Mouse (Mus musculus) left cerebral cortex, adult 2 months (tissue): ENCODE results near the gene Gm17581. TPM values are rescaled to one million over a fixed set of nuclear protein-coding genes. Genes with fewer than 3 reads are reported as not detected.
"Not testable (repeated sequence)": the region's sequence is repeated elsewhere in the genome, so short reads cannot be mapped to it uniquely, and the experiment has no call there.

ENCODE experiments used
- DNase-seq, 2 experiments: peaks; one replicate each; pipeline ENCODE4 v3.0.0; 2021 to 2022; ENCODE audit warnings: low spot score in 2 of 2, mixed read lengths in 1 of 2; ENCODE audit errors: extremely low spot score in 1 of 2
- H3K27ac ChIP-seq: fragments of 200-600 bp; 2 replicates; pipeline ENCODE4 v1.8.1; 2022
- H3K4me3 ChIP-seq: fragments of 200-600 bp; 2 replicates; pipeline ENCODE4 v1.8.1; 2022
- CTCF ChIP-seq: fragments of 200-600 bp; IDR thresholded peaks from 2 replicates; pipeline ENCODE4 v1.8.1; 2022; ENCODE audit warnings: antibody characterized with exemption, mild to moderate bottlenecking, moderate library complexity
- intact Hi-C: fragments of 180-260 bp; cut with DNase I; formaldehyde crosslinking; loops from one replicate; pipeline ENCODE4 v1.15.1; 2025
- total RNA-seq, 2 experiments: library from RNA; stranded (reverse); gene quantifications; 2 replicates each; pipeline ENCODE4 v1.2.3; 2021

Gm17581 gene
- total RNA-seq, 2 experiments from 2014 or later, result not detected

- TF ChIP-seq CTCF, result no peak
- peak; percentile 89 to 91 for DNase-seq
- intact Hi-C loops, result loop anchor here (1.0 to 5.0 kb wide), 3 partner anchors 32 to 57 kb away; partner anchors contain the start of gene Trpc4ap
- peak within 1 kb of the TSS; percentile 98 for H3K4me3 ChIP-seq
- H3K27ac ChIP-seq, result peak within 1 kb of the TSS; percentile 82
These were observed 6.5 kb downstream of the Gm17581 start, which contains the start of gene Edem2 for GRCm38 (mm10) chr2:155729158-155729645. TSS of gene Edem2 (minus strand) at chr2:155729475.

GRCm38 (mm10) chr2:155728742-155729141 lies 6.9 kb downstream of the Gm17581 start:
- TF ChIP-seq CTCF, result no peak

GRCm38 (mm10) chr2:155727764-155728395 lies 7.8 kb downstream of the Gm17581 start:
- intact Hi-C loops, result loop anchor here (2.0 to 5.0 kb wide), 2 partner anchors 31 to 56 kb away; no protein-coding TSS in a partner anchor
- Histone ChIP-seq H3K27ac (no peak overlapping the region), H3K4me3 (no peak overlapping the region)
- no peak for DNase-seq
- TF ChIP-seq CTCF, result no peak

More at GRCm38 (mm10) chr2:155728742-155729141, 6.9 kb downstream of the Gm17581 start:
- Histone ChIP-seq H3K27ac (peak overlapping the region; percentile 63), H3K4me3 (peak overlapping the region; percentile 98)
- no peak for DNase-seq
- intact Hi-C loops, result loop anchor here (1.0 to 5.0 kb wide), 3 partner anchors 32 to 56 kb away; partner anchors contain the start of gene Trpc4ap

DNA sequence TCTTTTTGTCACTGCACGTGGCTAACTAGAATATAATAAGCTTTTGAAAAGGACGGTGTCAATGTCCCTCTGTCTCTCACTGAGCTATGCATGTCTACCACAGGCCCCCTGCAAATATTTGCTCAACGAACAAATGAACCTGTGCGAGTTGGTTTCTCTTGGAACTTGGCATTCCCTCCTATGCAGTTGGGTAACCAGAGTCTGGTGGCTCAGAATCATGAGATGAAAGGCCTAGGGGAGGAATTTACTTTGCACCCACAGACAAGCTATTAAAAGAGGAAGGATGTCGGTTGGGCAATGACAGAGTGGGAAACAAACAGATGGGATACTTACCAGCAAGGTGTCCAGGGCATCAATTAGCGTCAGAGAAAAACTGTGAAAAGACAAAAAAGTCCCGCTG lies 9.4 kb downstream of the Gm17581 start:
- no peak overlapping the region for H3K4me3 ChIP-seq
- no peak overlapping the region for H3K27ac ChIP-seq
- no peak for DNase-seq
- intact Hi-C loops, result loop anchor here (5.0 kb wide), 1 partner anchor 54 kb away; no protein-coding TSS in a partner anchor
- no peak for TF ChIP-seq CTCF

DNA sequence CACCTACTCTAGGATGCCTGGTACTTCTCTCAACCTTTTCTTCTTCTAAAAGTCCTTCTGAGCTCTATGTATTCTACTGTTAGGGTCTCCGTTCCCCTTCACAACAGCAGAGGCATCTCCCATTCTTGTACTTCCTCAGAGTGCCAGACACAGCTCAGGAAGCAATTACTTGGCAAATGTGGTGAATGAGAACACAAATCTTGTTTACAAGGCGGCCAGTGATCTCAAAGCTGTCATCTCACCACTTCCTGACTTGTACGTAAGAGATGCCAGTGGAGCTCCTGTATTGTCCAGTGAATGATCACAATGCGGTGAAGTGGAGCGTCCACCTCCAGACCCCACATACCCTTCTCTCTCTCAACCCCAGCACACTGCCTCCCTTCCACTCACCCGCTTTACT lies 11.1 kb downstream of the Gm17581 start:
- no peak overlapping the region for H3K4me3 ChIP-seq
- intact Hi-C loops, result no loop called here
- no peak for DNase-seq
- H3K27ac ChIP-seq, result no peak overlapping the region
- no peak for TF ChIP-seq CTCF

GRCm38 (mm10) chr2:155724036-155724435 lies 11.6 kb downstream of the Gm17581 start:
- Histone ChIP-seq H3K4me3 (no peak overlapping the region), H3K27ac (no peak overlapping the region)
- intact Hi-C loops, result no loop called here
- no peak for DNase-seq
- no peak for TF ChIP-seq CTCF

DNA sequence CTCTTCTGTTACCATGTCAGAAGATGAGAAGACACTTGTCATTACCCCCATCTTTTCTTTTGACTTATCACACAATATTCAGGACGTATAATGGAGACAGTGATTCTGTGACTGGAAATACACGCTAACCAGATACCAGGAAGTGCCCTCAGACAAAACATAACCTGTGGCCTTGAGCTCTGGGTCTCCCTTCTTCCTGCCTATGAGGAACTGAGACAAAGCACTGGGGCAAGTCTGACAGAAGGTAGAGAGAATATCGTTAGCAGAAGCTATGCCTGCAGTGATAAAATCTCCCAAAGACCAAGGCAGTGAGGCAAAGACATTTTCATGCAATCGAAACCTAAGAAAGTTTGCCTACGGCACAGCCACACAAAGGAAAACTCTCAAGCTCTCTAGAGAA lies 15.1 kb downstream of the Gm17581 start:
- TF ChIP-seq CTCF, result no peak
- no peak overlapping the region for H3K4me3 ChIP-seq
- no peak overlapping the region for H3K27ac ChIP-seq
- intact Hi-C loops, result no loop called here
- DNase-seq, result no peak

DNA sequence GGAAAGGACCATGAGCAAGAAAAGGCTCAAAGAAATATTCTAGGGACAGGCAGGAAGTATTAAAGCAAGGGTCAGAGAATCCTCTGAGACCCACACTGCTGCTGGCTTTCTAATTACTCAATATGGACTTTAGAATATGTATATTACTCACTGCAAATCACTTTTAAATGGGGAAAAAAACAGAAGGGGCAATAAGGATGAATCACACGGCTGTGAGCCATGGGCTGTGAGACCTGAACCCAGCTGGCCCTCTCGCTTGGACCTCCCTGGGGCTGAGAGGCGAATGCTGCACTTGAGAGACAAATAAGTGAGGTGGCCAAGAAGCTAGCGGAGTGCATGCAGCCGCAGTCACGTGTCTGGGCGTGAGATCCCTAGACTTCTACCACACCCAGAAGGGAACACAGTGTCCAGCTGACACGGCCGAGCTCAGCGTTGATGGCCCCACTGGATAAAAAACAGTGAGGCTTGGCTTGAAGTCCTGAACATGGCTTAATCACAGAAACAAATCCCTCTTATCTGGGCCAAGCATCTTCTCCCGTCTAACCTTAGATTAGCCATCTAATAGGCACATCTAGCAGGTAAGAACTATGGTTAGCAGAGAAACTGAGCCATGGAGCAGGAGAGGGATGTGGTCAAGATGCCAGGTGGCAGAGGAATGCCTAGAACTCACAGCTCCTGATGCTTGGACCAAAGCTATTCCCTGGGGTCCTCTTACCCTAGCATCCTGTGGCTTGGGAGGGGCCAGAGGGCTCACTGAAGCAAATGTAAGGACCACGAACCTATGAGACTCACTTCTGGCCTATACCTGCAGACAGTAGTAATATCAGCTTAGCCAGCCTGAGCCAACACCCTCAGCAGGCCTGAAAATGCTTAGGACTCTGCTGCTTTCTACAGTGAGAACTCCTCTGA lies 18.3 kb downstream of the Gm17581 start:
- no peak for DNase-seq
- Histone ChIP-seq H3K27ac (no peak overlapping the region), H3K4me3 (no peak overlapping the region)
- no peak for TF ChIP-seq CTCF
- intact Hi-C loops, result no loop called here

- Histone ChIP-seq H3K27ac (no peak overlapping the region), H3K4me3 (no peak overlapping the region)
- no peak for TF ChIP-seq CTCF
- DNase-seq, result no peak
- intact Hi-C loops, result no loop called here
These were observed 25.1 kb downstream of the Gm17581 start for GRCm38 (mm10) chr2:155710557-155710956.

DNA sequence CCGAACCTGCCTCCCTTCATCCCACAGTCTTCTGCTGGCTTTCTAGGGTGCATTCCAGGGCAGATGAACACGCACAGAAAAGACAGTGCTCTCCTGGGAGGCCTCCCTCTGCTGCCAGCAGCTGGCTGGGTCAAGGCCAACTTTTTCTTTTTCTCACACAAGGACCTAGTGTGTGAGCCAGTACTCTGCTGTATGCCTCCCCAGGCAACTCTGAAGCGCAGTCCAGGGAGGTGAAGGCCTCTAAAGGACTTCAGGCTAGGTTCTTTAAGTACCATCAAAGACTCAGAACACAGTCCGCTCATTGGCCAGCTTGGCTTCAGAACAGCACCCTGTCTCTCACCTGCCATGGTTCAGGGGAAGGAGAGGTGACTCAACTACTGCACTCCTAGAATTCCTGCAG lies 28.4 kb downstream of the Gm17581 start:
- TF ChIP-seq CTCF, result no peak
- Histone ChIP-seq H3K27ac (no peak overlapping the region), H3K4me3 (no peak overlapping the region)
- intact Hi-C loops, result no loop called here
- DNase-seq, result peak in 1 of 2 experiments; percentile 26

GRCm38 (mm10) chr2:155703630-155704029 lies 32.0 kb downstream of the Gm17581 start:
- H3K4me3 ChIP-seq, result no peak overlapping the region
- no peak for DNase-seq
- no peak for TF ChIP-seq CTCF
- intact Hi-C loops, result no loop called here
- H3K27ac ChIP-seq, result no peak overlapping the region

DNA sequence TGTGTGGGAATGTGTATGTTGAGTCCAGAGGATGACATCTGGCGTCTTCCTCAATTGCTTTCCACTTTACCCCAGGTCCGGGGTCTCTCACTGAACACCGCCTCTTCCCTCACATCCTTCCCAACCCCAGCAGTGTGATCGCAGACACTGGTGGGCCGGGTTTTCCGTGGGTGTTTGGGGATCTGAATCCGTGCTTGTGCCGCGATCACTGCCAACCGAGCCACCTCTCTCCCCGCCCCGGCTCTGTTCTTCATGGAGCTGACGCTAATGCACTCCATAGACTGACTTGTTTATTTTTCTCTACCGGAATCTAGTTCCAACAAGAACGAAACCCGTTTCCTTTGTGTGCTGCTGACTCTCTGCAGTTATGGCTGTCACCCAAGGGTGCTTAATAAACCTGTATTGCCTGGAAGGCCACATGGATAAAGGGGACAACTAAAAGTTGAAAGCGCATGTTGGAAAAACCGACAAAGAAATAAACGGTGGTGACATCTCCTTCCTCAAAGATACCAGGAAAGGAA lies 34.2 kb downstream of the Gm17581 start:
- DNase-seq, result no peak
- no peak overlapping the region for H3K4me3 ChIP-seq
- TF ChIP-seq CTCF, result no peak
- H3K27ac ChIP-seq, result no peak overlapping the region
- intact Hi-C loops, result no loop called here

DNA sequence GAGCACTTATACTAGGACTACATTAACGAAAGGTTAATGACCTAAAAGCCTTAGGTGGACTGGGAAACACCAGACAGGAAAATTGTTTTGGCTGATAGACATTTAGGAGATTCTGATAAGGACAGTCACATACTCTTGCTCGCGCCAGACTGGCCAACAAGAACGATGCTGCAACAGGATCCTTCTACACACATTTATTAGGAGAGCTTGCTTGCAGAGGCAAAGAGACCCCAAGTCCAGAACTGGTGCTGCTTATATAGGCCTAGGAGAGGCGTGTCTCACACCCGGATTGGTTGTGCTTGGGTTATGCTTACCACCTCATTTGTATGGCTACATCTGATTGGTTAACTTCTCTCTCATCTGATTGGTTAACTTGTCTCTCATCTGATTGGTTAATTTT lies 37.2 kb downstream of the Gm17581 start:
- DNase-seq, H3K27ac ChIP-seq, H3K4me3 ChIP-seq, intact Hi-C loops: not testable (repeated sequence)
